Mouse (Mus musculus): Measurements from ENCODE around the gene Hyal2.

Gene Hyal2

GRCm38 (mm10) chr9:107615035-107615434 lies 47.3 kb downstream of the Hyal2 start:
- DNase-seq, result no peak

- DNase-seq, result no peak
These were observed 49.7 kb downstream of the Hyal2 start for GRCm38 (mm10) chr9:107617461-107617860.

GRCm38 (mm10) chr9:107618098-107618497 lies 50.4 kb downstream of the Hyal2 start:
- no peak for DNase-seq

- no peak for DNase-seq
These were observed 51.2 kb downstream of the Hyal2 start for GRCm38 (mm10) chr9:107618778-107619545.

- DNase-seq, result no peak
These were observed 51.8 kb downstream of the Hyal2 start for GRCm38 (mm10) chr9:107619546-107619879.

- DNase-seq, result no peak
These were observed 53.2 kb downstream of the Hyal2 start for GRCm38 (mm10) chr9:107620954-107621353.
